In the genomic region with DNA sequence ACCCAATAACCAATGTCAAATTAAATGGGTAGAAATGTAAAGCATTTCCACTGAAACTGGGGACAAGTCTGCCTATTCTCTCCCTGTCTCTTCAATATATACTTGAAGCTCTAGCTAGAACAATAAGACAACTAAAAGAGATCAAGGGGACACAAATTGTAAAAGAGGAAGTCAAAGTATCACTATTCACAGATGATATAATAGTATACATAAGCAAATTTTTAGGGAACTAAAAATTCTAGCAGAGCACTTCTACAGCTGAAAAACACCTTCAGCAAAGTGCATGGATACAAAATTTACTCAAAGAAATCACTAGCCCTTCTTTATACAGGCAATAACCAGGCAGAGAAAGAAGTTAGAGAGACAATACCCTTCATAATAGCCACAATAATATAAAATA, we compare ENCODE assay signal across 27 mouse cellular contexts. TPM values are rescaled to one million over a fixed set of nuclear protein-coding genes. Genes with fewer than 3 reads are reported as not detected.
DNase-seq lines count a peak whose midpoint lies in the region; ATAC-seq and TF ChIP-seq lines count a peak whose summit lies in the region.
"Had no signal": no experiment of that assay in that cellular context is flagged by ENCODE, and none has a peak within 500 bp of the region (broad histone marks: within the 10 kb centered on the region; RNA-seq: fewer than 3 reads in every experiment).

No protein-coding gene starts in this region.

- dilution Hi-C loops in CH12.LX (cut with MboI; ENCODE audit: extremely low pct_ligation_motif_present, extremely low pct_unique_long_range_greater_than_20kb, low sequenced_read_pairs) = no loop called here

- no peaks in the 10 kb centered on the region for H3K27me3 ChIP-seq in CH12.LX (replicated peaks)
- H3K27me3 ChIP-seq in hindbrain, embryonic 11.5 days (ENCODE audit: control insufficient read depth, insufficient read depth, low read length) = no peaks in the 10 kb centered on the region
- H3K27me3 ChIP-seq: heart, embryonic 13.5 days; hindbrain, embryonic 12.5 days; hindbrain, embryonic 15.5 days had no signal

- TF ChIP-seq CTCF in CH12.LX (conservative IDR thresholded peaks at IDR 0.05 in 1 of 2, IDR thresholded peaks at IDR 0.05 in 1 of 2; ENCODE audit: low read depth in 2 of 2, low read length in 2 of 2) = no peak

- DNase-seq in CH12.LX (ENCODE audit: extremely low read depth) = peak; percentile 3
- no peak for DNase-seq in thymus, postnatal 4 days
- no peak for DNase-seq in hindbrain, embryonic 11.5 days (ENCODE audit: low spot score)
- DNase-seq in gastrocnemius, adult 8-10 months (ENCODE audit: low spot score in 2 of 2) = no peak
- DNase-seq: adrenal gland, adult 2 months; adrenal gland, postnatal 14 days; cerebellum, adult 11 months; cerebellum, adult 2 months; cerebellum, adult 9-11 months; cerebellum, postnatal 25 days; embryo, embryonic 11 days; forebrain, postnatal 0 days; gastrocnemius, adult 2 months; gastrocnemius, postnatal 25 days; heart, adult 2 months; heart, postnatal 14 days; heart, postnatal 4 days; kidney, adult 11 months had no signal

- H3K36me3 ChIP-seq in CH12.LX (replicated peaks in 1 of 2; ENCODE audit: control insufficient read depth in 1 of 2, insufficient read depth in 1 of 2, low read length in 1 of 2) = no peaks in the 10 kb centered on the region
- H3K36me3 ChIP-seq in hindbrain, embryonic 11.5 days (ENCODE audit: control insufficient read depth, insufficient read depth, low read length) = no peaks in the 10 kb centered on the region
- H3K36me3 ChIP-seq: forebrain, embryonic 10.5 days; heart, embryonic 10.5 days; heart, embryonic 13.5 days; hindbrain, embryonic 12.5 days; hindbrain, embryonic 15.5 days had no signal

- no peak overlapping the region for H3K4me3 ChIP-seq in CH12.LX (replicated peaks in 1 of 3; ENCODE audit: low read depth in 2 of 3, low read length in 2 of 3, poor library complexity in 1 of 3)
- H3K4me3 ChIP-seq in hindbrain, embryonic 11.5 days (ENCODE audit: low read depth, low read length) = no peak overlapping the region
- H3K4me3 ChIP-seq: forebrain, embryonic 10.5 days; gastrocnemius, adult 2 months; heart, adult 2 months; heart, embryonic 10.5 days; heart, embryonic 13.5 days; hindbrain, embryonic 12.5 days; hindbrain, embryonic 15.5 days had no signal

- no peaks in the 10 kb centered on the region for H3K79me2 ChIP-seq in CH12.LX (replicated peaks; ENCODE audit: control insufficient read depth, extremely low read depth, insufficient read depth, poor library complexity, severe bottlenecking)

- TF ChIP-seq RAD21 in CH12.LX (IDR thresholded peaks at IDR 0.05; ENCODE audit: low read depth, low read length) = no peak

- peaks cover 8 to 38% of the 10 kb centered on the region in 2 experiments for H3K4me1 ChIP-seq in CH12.LX (ENCODE audit: control insufficient read depth in 1 of 2, insufficient read depth in 2 of 2)
- H3K4me1 ChIP-seq in hindbrain, embryonic 11.5 days (replicated peaks; ENCODE audit: control insufficient read depth, insufficient read depth, low read length) = no peaks in the 10 kb centered on the region
- H3K4me1 ChIP-seq: forebrain, embryonic 10.5 days; heart, embryonic 10.5 days; heart, embryonic 13.5 days; hindbrain, embryonic 12.5 days; hindbrain, embryonic 15.5 days had no signal

- in situ Hi-C loops in CH12.LX (cut with MboI; ENCODE audit: low pct_ligation_motif_present, low pct_unique_long_range_greater_than_20kb, low sequenced_read_pairs) = no loop called here

- no peak overlapping the region for H3K27ac ChIP-seq in CH12.LX (ENCODE audit: insufficient read depth, low read depth)
- no peak overlapping the region for H3K27ac ChIP-seq in hindbrain, embryonic 11.5 days (ENCODE audit: low read depth, low read length)
- H3K27ac ChIP-seq: forebrain, embryonic 10.5 days; gastrocnemius, adult 2 months; heart, adult 2 months; heart, embryonic 10.5 days; heart, embryonic 13.5 days; hindbrain, embryonic 12.5 days; hindbrain, embryonic 15.5 days had no signal

- H3K4me2 ChIP-seq in CH12.LX (ENCODE audit: insufficient read depth, low read depth, poor library complexity, severe bottlenecking) = no peak overlapping the region
- no peak overlapping the region for H3K4me2 ChIP-seq in hindbrain, embryonic 11.5 days (replicated peaks; ENCODE audit: low read depth, low read length)
- H3K4me2 ChIP-seq: heart, embryonic 13.5 days; hindbrain, embryonic 12.5 days; hindbrain, embryonic 15.5 days had no signal

- H3K9ac ChIP-seq in CH12.LX (ENCODE audit: insufficient read depth, low read depth) = no peak overlapping the region
- H3K9ac ChIP-seq in hindbrain, embryonic 11.5 days (ENCODE audit: low read depth, low read length) = no peak overlapping the region
- H3K9ac ChIP-seq: forebrain, postnatal 0 days; heart, embryonic 13.5 days; hindbrain, embryonic 12.5 days; hindbrain, embryonic 15.5 days had no signal

- TF ChIP-seq EP300 in CH12.LX (IDR thresholded peaks at IDR 0.05; ENCODE audit: low read length) = no peak

- peak; percentile 27; the same call in 1 of the 2 replicates for ATAC-seq in common myeloid progenitor, adult 5-6 weeks (replicated peaks; ENCODE audit: low read depth, poor library complexity, severe bottlenecking)
- ATAC-seq in neutrophil, adult 5-6 weeks (ENCODE audit: extremely low read depth, insufficient number of reproducible peaks, low FRiP score, poor library complexity, severe bottlenecking) = peak; percentile 44; the same call in 1 of the 2 replicates
- ATAC-seq in hindbrain, embryonic 11.5 days (ENCODE audit: low FRiP score) = no peak
- ATAC-seq: CD4-positive, CD25-positive, alpha-beta regulatory T cell, adult 4 months; forebrain, embryonic 14.5 days; forebrain, postnatal 0 days had no signal

- TF ChIP-seq POLR2A in CH12.LX (IDR thresholded peaks at IDR 0.05; ENCODE audit: low read depth, low read length) = no peak

- H3K9me3 ChIP-seq in CH12.LX (replicated peaks; ENCODE audit: low read length) = peaks cover 4% of the 10 kb centered on the region
- H3K9me3 ChIP-seq in hindbrain, embryonic 11.5 days (ENCODE audit: control insufficient read depth, low read length) = no peaks in the 10 kb centered on the region
- H3K9me3 ChIP-seq: forebrain, embryonic 10.5 days; heart, embryonic 10.5 days; heart, embryonic 13.5 days; hindbrain, embryonic 15.5 days had no signal

TF ChIP-seq in CH12.LX, 34 proteins besides CTCF, POLR2A, EP300 and RAD21:
- TF ChIP-seq TBP (conservative IDR thresholded peaks at IDR 0.05; ENCODE audit: low read depth, low read length) (no peak), E2F4 (IDR thresholded peaks at IDR 0.05; ENCODE audit: insufficient replicate concordance, low read depth, low read length) (no peak), ZC3H11A (IDR thresholded peaks at IDR 0.05; ENCODE audit: low read depth, low read length) (no peak), SIN3A (IDR thresholded peaks at IDR 0.05; ENCODE audit: low read length) (no peak), MAFK (IDR thresholded peaks at IDR 0.05; ENCODE audit: insufficient replicate concordance, low read length) (no peak), USF2 (conservative IDR thresholded peaks at IDR 0.05; ENCODE audit: low read depth, low read length) (no peak), ZNF384 (IDR thresholded peaks at IDR 0.05; ENCODE audit: low read depth, low read length) (no peak), RCOR1 (conservative IDR thresholded peaks at IDR 0.05; ENCODE audit: low read depth, low read length) (no peak), JUN (IDR thresholded peaks at IDR 0.05; ENCODE audit: insufficient read depth, low read depth, low read length) (no peak), IRF4 (IDR thresholded peaks at IDR 0.05; ENCODE audit: low read depth, low read length) (no peak), KAT2A (IDR thresholded peaks at IDR 0.05; ENCODE audit: insufficient replicate concordance, low read length) (no peak), BHLHE40 (IDR thresholded peaks at IDR 0.05; ENCODE audit: low read depth, low read length) (no peak)
TF ChIP-seq in CH12.LX: peak in this region for 0.

RNA-seq across cellular contexts. Expression of gene Ctsc, which starts 23.0 kb away (rescaled TPM):
- 84.8 and 119 TPM in 2 replicates for total RNA-seq in CH12.LX (2012; rRNA removed)
- total RNA-seq in CH12.LX (2014; rRNA removed) = 261 and 286 TPM in 2 replicates
- polyA plus RNA-seq in CH12.LX (2012; ENCODE audit: insufficient read length, low read depth) = 191 and 207 TPM in 2 replicates
- 43.9 and 47.0 TPM in 2 replicates for total RNA-seq in common myeloid progenitor, adult 5-6 weeks (2017)
- 146 and 151 TPM in 2 replicates for total RNA-seq in neutrophil, adult 5-6 weeks (2017)
- 21.5 and 23.3 TPM in 2 replicates for polyA plus RNA-seq in hindbrain, embryonic 11.5 days (2014; fragmentation: Nextera tagmentation; extraction: Ambion mirVana)
- total RNA-seq in gastrocnemius, adult 8-10 months (2022) = 10 to 100 TPM; 33.2 to 41.7 (median 36.7) TPM
